Mouse (Mus musculus): ENCODE data around the gene Efhc1. TPM values are rescaled to one million over a fixed set of nuclear protein-coding genes. Genes with fewer than 3 reads are reported as not detected.

Efhc1 gene
- polyA plus RNA-seq, 1 experiment from 2014 or later, result 2.0 TPM

- H3K4me3 ChIP-seq (replicated peaks; ENCODE audit: low read length), result no peak overlapping the region
- no peak for ATAC-seq
- H3K9me3 ChIP-seq (ENCODE audit: control insufficient read depth, low read length), result no peaks in the 10 kb centered on the region
- H3K4me2 ChIP-seq (ENCODE audit: low read length), result no peak overlapping the region
- no peak overlapping the region for H3K9ac ChIP-seq (replicated peaks; ENCODE audit: low read depth, low read length)
- no peak overlapping the region for H3K27ac ChIP-seq (ENCODE audit: low read length)
- H3K27me3 ChIP-seq (replicated peaks; ENCODE audit: control insufficient read depth, insufficient read depth, low read length), result no peaks in the 10 kb centered on the region
- no peaks in the 10 kb centered on the region for H3K4me1 ChIP-seq (replicated peaks; ENCODE audit: control insufficient read depth, insufficient read depth, low read length)
- no peaks in the 10 kb centered on the region for H3K36me3 ChIP-seq (ENCODE audit: control insufficient read depth, insufficient read depth)
- WGBS, result 72% methylated on average over 9 of the region's 9 CpGs
Observed at GRCm38 (mm10) chr1:20974341-20975135, 23.1 kb downstream of the Efhc1 start.

- Histone ChIP-seq H3K4me1 (replicated peaks; ENCODE audit: control insufficient read depth, insufficient read depth, low read length) (no peaks in the 10 kb centered on the region), H3K4me2 (ENCODE audit: low read length) (no peak overlapping the region), H3K36me3 (ENCODE audit: control insufficient read depth, insufficient read depth) (no peaks in the 10 kb centered on the region), H3K9ac (replicated peaks; ENCODE audit: low read depth, low read length) (no peak overlapping the region), H3K4me3 (replicated peaks; ENCODE audit: low read length) (no peak overlapping the region), H3K27ac (ENCODE audit: low read length) (no peak overlapping the region), H3K9me3 (ENCODE audit: control insufficient read depth, low read length) (no peaks in the 10 kb centered on the region), H3K27me3 (replicated peaks; ENCODE audit: control insufficient read depth, insufficient read depth, low read length) (no peaks in the 10 kb centered on the region)
- ATAC-seq, result no peak
- WGBS, result 46% methylated on average over 1 of the region's 1 CpGs
Observed at GRCm38 (mm10) chr1:20980553-20980952, 29.1 kb downstream of the Efhc1 start.

- Histone ChIP-seq H3K9ac (replicated peaks; ENCODE audit: low read depth, low read length) (no peak overlapping the region), H3K4me2 (ENCODE audit: low read length) (no peak overlapping the region), H3K9me3 (ENCODE audit: control insufficient read depth, low read length) (no peaks in the 10 kb centered on the region), H3K36me3 (ENCODE audit: control insufficient read depth, insufficient read depth) (no peaks in the 10 kb centered on the region), H3K27me3 (replicated peaks; ENCODE audit: control insufficient read depth, insufficient read depth, low read length) (no peaks in the 10 kb centered on the region), H3K4me1 (replicated peaks; ENCODE audit: control insufficient read depth, insufficient read depth, low read length) (no peaks in the 10 kb centered on the region), H3K27ac (ENCODE audit: low read length) (no peak overlapping the region), H3K4me3 (replicated peaks; ENCODE audit: low read length) (no peak overlapping the region)
- 95% methylated on average over 6 of the region's 6 CpGs for WGBS
- ATAC-seq, result no peak
Observed at GRCm38 (mm10) chr1:20981764-20982163, 30.3 kb downstream of the Efhc1 start.

- WGBS, result 61% methylated on average over 2 of the region's 2 CpGs
- Histone ChIP-seq H3K9ac (replicated peaks; ENCODE audit: low read depth, low read length) (no peak overlapping the region), H3K4me1 (replicated peaks; ENCODE audit: control insufficient read depth, insufficient read depth, low read length) (no peaks in the 10 kb centered on the region), H3K9me3 (ENCODE audit: control insufficient read depth, low read length) (no peaks in the 10 kb centered on the region), H3K4me3 (replicated peaks; ENCODE audit: low read length) (no peak overlapping the region), H3K27me3 (replicated peaks; ENCODE audit: control insufficient read depth, insufficient read depth, low read length) (no peaks in the 10 kb centered on the region), H3K4me2 (ENCODE audit: low read length) (no peak overlapping the region), H3K27ac (ENCODE audit: low read length) (no peak overlapping the region), H3K36me3 (ENCODE audit: control insufficient read depth, insufficient read depth) (no peaks in the 10 kb centered on the region)
- 0 out of 2 replicates have a peak, but pooled peaks have one; percentile 23 for ATAC-seq
Observed at GRCm38 (mm10) chr1:20984103-20984502, 32.7 kb downstream of the Efhc1 start.

GRCm38 (mm10) chr1:20984582-20984981, 33.2 kb downstream of the Efhc1 start:
- H3K27me3 ChIP-seq (replicated peaks; ENCODE audit: control insufficient read depth, insufficient read depth, low read length), result no peaks in the 10 kb centered on the region
- no peak overlapping the region for H3K4me3 ChIP-seq (replicated peaks; ENCODE audit: low read length)
- WGBS, result 39% methylated on average over 4 of the region's 4 CpGs
- H3K27ac ChIP-seq (ENCODE audit: low read length), result no peak overlapping the region
- ATAC-seq, result peak; percentile 55; the same call in 1 of the 2 replicates
- H3K4me1 ChIP-seq (replicated peaks; ENCODE audit: control insufficient read depth, insufficient read depth, low read length), result no peaks in the 10 kb centered on the region
- no peaks in the 10 kb centered on the region for H3K36me3 ChIP-seq (ENCODE audit: control insufficient read depth, insufficient read depth)
- no peak overlapping the region for H3K4me2 ChIP-seq (ENCODE audit: low read length)
- no peak overlapping the region for H3K9ac ChIP-seq (replicated peaks; ENCODE audit: low read depth, low read length)
- no peaks in the 10 kb centered on the region for H3K9me3 ChIP-seq (ENCODE audit: control insufficient read depth, low read length)

GRCm38 (mm10) chr1:20986378-20987056, 35.1 kb downstream of the Efhc1 start:
- no peaks in the 10 kb centered on the region for H3K27me3 ChIP-seq (replicated peaks; ENCODE audit: control insufficient read depth, insufficient read depth, low read length)
- H3K9ac ChIP-seq (replicated peaks; ENCODE audit: low read depth, low read length), result no peak overlapping the region
- no peaks in the 10 kb centered on the region for H3K36me3 ChIP-seq (ENCODE audit: control insufficient read depth, insufficient read depth)
- H3K9me3 ChIP-seq (ENCODE audit: control insufficient read depth, low read length), result no peaks in the 10 kb centered on the region
- H3K4me2 ChIP-seq (ENCODE audit: low read length), result no peak overlapping the region
- 72% methylated on average over 10 of the region's 10 CpGs for WGBS
- H3K4me1 ChIP-seq (replicated peaks; ENCODE audit: control insufficient read depth, insufficient read depth, low read length), result no peaks in the 10 kb centered on the region
- ATAC-seq, result 0 out of 2 replicates have a peak, but pooled peaks have one; percentile 31
- H3K4me3 ChIP-seq (replicated peaks; ENCODE audit: low read length), result no peak overlapping the region
- no peak overlapping the region for H3K27ac ChIP-seq (ENCODE audit: low read length)

DNA sequence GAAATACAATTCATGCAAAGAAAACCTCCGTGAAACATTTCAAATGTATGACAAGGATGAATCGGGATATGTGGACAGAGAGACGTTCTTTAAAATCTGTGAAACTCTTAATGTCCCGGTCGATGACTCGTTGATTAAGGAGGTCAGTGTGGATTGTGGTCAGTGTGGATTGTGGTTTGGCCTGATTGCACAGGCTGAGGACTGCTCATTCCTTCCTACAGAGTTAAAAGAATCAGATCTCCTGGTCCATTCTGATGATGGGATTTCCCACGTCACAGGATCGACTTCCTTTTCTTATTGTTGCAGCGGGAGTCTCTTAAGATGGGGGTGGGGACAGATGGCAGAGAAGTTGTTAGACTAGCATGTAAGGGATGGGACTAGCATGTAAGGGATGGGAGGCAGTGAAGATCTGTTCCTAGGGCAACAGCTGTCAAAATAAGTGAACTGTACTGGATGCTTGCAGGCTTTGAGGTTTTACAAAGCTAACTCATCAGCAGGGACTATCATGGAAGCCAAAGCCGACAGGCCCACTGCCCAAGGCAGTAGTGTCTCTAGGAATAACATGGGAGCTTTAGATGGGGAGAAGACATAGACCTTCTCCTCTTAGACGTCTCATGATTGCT, 38.1 kb downstream of the Efhc1 start:
- H3K27ac ChIP-seq (ENCODE audit: low read length), result no peak overlapping the region
- H3K4me3 ChIP-seq (replicated peaks; ENCODE audit: low read length), result no peak overlapping the region
- no peaks in the 10 kb centered on the region for H3K4me1 ChIP-seq (replicated peaks; ENCODE audit: control insufficient read depth, insufficient read depth, low read length)
- no peak overlapping the region for H3K4me2 ChIP-seq (ENCODE audit: low read length)
- no peaks in the 10 kb centered on the region for H3K9me3 ChIP-seq (ENCODE audit: control insufficient read depth, low read length)
- WGBS, result 92% methylated on average over 11 of the region's 11 CpGs
- no peak overlapping the region for H3K9ac ChIP-seq (replicated peaks; ENCODE audit: low read depth, low read length)
- no peaks in the 10 kb centered on the region for H3K36me3 ChIP-seq (ENCODE audit: control insufficient read depth, insufficient read depth)
- H3K27me3 ChIP-seq (replicated peaks; ENCODE audit: control insufficient read depth, insufficient read depth, low read length), result no peaks in the 10 kb centered on the region
- ATAC-seq, result no peak

DNA sequence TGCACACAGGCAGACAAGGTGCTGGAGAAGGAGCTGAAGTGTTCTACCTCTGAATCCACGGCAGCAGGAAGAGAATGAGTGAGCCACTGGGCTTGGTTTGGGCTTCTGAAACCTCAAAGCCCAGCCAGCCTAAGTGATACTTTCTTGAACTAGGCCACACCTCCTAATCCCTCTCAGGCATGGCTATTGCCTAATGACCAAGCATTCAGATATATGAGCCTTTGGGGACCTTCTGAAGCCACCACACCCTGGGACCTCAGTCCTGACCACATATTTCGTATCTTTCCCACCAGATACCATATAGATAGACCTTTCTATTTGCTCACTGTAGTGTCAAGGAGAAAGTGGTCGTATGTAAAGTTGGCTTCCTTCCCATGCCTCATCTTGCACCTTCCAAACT, 42.3 kb downstream of the Efhc1 start:
- Histone ChIP-seq H3K9me3 (ENCODE audit: control insufficient read depth, low read length) (no peaks in the 10 kb centered on the region), H3K27ac (ENCODE audit: low read length) (no peak overlapping the region), H3K4me1 (replicated peaks; ENCODE audit: control insufficient read depth, insufficient read depth, low read length) (peaks cover 6% of the 10 kb centered on the region), H3K9ac (replicated peaks; ENCODE audit: low read depth, low read length) (no peak overlapping the region), H3K36me3 (ENCODE audit: control insufficient read depth, insufficient read depth) (no peaks in the 10 kb centered on the region), H3K4me2 (ENCODE audit: low read length) (no peak overlapping the region), H3K27me3 (replicated peaks; ENCODE audit: control insufficient read depth, insufficient read depth, low read length) (no peaks in the 10 kb centered on the region), H3K4me3 (replicated peaks; ENCODE audit: low read length) (no peak overlapping the region)
- WGBS, result 87% methylated on average over 3 of the region's 3 CpGs
- ATAC-seq, result no peak

- WGBS, result 91% methylated on average over 5 of the region's 5 CpGs
- no peak for ATAC-seq
- H3K4me3 ChIP-seq (replicated peaks; ENCODE audit: low read length), result no peak overlapping the region
- no peak overlapping the region for H3K27ac ChIP-seq (ENCODE audit: low read length)
- no peaks in the 10 kb centered on the region for H3K36me3 ChIP-seq (ENCODE audit: control insufficient read depth, insufficient read depth)
- H3K27me3 ChIP-seq (replicated peaks; ENCODE audit: control insufficient read depth, insufficient read depth, low read length), result no peaks in the 10 kb centered on the region
- no peaks in the 10 kb centered on the region for H3K9me3 ChIP-seq (ENCODE audit: control insufficient read depth, low read length)
- no peak overlapping the region for H3K4me2 ChIP-seq (ENCODE audit: low read length)
- H3K9ac ChIP-seq (replicated peaks; ENCODE audit: low read depth, low read length), result no peak overlapping the region
- H3K4me1 ChIP-seq (replicated peaks; ENCODE audit: control insufficient read depth, insufficient read depth, low read length), result peaks cover 6% of the 10 kb centered on the region
Observed at GRCm38 (mm10) chr1:20994338-20994737, 42.9 kb downstream of the Efhc1 start.
